Mouse (Mus musculus) kidney, adult 2 months (tissue): ENCODE measurements around the gene Utp11. TPM values are rescaled to one million over a fixed set of nuclear protein-coding genes. Genes with fewer than 3 reads are reported as not detected.

Source experiments
- DNase-seq: peaks from one replicate; pipeline ENCODE4 v3.0.0; 2021
- H3K27ac ChIP-seq: fragments of 200-500 bp; 2 replicates; pipeline ENCODE4 v1.5.1; 2012; ENCODE audit warnings: low read depth, low read length, control low read depth, inconsistent platforms; ENCODE audit not compliant: insufficient read depth
- H3K27me3 ChIP-seq: fragments of 200-500 bp; replicated peaks from 2 replicates; pipeline ENCODE4 v1.6.1; 2012; ENCODE audit warnings: mild to moderate bottlenecking, moderate library complexity, low read length, inconsistent platforms; ENCODE audit not compliant: control insufficient read depth, insufficient read depth
- H3K36me3 ChIP-seq: fragments of 200-500 bp; 2 replicates; pipeline ENCODE4 v1.6.1; 2012; ENCODE audit warnings: mild to moderate bottlenecking, moderate library complexity, low read length, inconsistent platforms; ENCODE audit not compliant: control insufficient read depth, insufficient read depth
- H3K4me1 ChIP-seq: fragments of 200-500 bp; 2 replicates; pipeline ENCODE4 v1.6.1; 2011; ENCODE audit warnings: low read length; ENCODE audit not compliant: control insufficient read depth, insufficient read depth
- H3K4me3 ChIP-seq: fragments of 200-500 bp; 2 replicates; pipeline ENCODE4 v1.5.1; 2011; ENCODE audit warnings: mild to moderate bottlenecking, low read depth, low read length, control low read depth; ENCODE audit not compliant: insufficient read depth
- CTCF ChIP-seq: fragments of 200-500 bp; conservative IDR thresholded peaks from 2 replicates; pipeline ENCODE4 v1.5.1; 2011; ENCODE audit warnings: low read depth, mild to moderate bottlenecking, control low read depth, low read length, moderate library complexity, mixed read lengths; ENCODE audit not compliant: insufficient read depth, insufficient read length
- POLR2A ChIP-seq: fragments of 200-500 bp; IDR thresholded peaks from one replicate; pipeline ENCODE4 v1.6.1; 2011; ENCODE audit warnings: low read depth, low read length, control low read depth
- WGBS: fragments of 180-500 bp; shearing (Covaris S2); methylation state at CpG from one replicate; pipeline ENCODE4 v1.1.7; 2018; 5-methylcytosine and 5-hydroxymethylcytosine counted together
- polyA plus RNA-seq: library from polyadenylated mRNA; depleted of rRNA; stranded (reverse); fragments of >200 nt; gene quantifications from 2 replicates; pipeline ENCODE4 v1.2.3, GENCODE M21; 2012

Utp11 gene
- polyA plus RNA-seq, 1 experiment = 7.9 TPM

DNA sequence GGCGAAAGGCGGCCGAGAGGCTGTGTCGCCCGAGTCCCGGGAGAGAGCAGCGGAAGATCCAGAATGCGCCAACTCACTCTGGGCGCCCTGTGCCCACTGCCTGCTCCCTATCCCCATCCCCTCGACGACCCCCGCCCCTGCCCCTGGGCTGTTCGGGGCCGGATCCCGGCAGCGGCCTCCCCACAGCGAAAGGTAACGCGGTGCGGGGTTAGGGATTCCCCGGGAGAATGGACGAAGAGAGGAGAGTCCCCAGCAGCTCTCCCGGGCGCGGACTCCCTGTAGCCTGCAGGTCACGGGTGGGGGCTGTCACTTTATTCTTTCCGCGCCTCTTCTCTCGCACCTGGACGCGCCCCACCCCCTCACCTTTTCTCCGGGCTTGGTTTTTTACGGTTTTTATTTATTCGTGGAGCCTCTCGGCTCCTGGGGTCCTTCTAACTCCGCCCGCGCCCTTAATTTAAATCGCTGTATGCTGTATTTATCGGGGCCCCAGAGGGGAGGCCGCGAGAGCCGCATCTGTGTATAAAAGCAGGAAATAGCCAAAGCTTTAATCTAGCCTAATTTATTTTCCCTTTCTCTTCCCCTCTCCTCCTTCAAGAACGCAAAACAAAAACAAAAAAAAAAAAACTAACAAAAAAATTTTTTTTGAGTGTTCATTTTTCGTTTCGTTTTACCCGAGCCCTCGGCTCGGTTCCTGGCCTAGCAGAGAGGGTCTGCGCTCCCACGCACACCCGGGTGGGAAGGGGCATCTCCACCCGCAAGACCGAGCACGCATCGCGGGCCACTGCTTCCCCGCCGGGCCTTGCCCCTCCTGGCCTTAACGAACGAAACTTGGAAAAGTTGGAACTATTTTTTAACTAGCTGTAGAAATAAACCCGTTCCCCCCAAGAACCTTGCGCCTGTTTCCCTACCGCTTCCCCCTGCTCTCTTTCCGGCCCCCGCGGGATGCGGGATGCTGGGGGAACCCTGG, 33.9 kb downstream of the Utp11 start:
- Histone ChIP-seq H3K4me3 (no peak overlapping the region), H3K4me1 (peaks cover 3% of the 10 kb centered on the region; the same call in 1 of the 2 replicates), H3K27ac (no peak overlapping the region), H3K36me3 (no peaks in the 10 kb centered on the region), H3K27me3 (peaks cover 19% of the 10 kb centered on the region)
- no peak for DNase-seq
- 7% methylated on average over 68 of the region's 68 CpGs for WGBS
- no peak for TF ChIP-seq POLR2A
- no peak for TF ChIP-seq CTCF

DNA sequence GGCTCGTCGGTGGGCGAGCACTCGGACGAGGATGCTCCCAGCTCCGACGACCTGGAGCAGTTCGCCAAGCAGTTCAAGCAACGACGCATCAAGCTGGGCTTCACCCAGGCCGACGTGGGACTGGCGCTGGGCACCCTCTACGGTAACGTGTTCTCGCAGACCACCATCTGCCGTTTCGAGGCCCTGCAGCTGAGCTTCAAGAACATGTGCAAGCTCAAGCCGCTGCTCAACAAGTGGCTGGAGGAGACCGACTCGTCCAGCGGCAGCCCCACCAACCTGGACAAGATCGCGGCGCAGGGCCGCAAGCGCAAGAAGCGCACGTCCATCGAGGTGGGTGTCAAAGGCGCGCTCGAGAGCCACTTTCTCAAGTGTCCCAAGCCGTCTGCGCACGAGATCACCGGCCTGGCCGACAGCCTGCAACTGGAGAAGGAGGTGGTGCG, 35.0 kb downstream of the Utp11 start:
- Histone ChIP-seq H3K27ac (no peak overlapping the region), H3K4me1 (peaks cover 3% of the 10 kb centered on the region; the same call in 1 of the 2 replicates), H3K4me3 (peak overlapping the region; percentile 6; the same call in 1 of the 2 replicates), H3K36me3 (no peaks in the 10 kb centered on the region), H3K27me3 (peaks cover 19% of the 10 kb centered on the region)
- 3% methylated on average over 39 of the region's 39 CpGs for WGBS
- no peak for TF ChIP-seq POLR2A
- TF ChIP-seq CTCF = no peak
- no peak for DNase-seq

DNA sequence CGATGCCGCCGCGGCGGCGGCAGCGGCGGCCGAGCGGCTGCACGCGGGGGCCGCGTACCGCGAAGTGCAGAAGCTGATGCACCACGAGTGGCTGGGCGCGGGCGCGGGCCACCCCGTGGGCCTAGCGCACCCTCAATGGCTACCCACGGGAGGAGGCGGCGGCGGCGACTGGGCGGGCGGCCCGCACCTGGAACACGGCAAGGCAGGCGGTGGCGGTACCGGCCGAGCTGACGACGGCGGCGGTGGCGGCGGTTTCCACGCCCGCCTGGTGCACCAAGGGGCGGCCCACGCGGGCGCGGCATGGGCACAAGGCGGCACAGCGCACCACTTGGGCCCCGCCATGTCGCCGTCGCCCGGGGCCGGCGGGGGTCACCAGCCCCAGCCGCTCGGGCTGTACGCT, 35.6 kb downstream of the Utp11 start:
- Histone ChIP-seq H3K4me1 (peaks cover 3% of the 10 kb centered on the region; the same call in 1 of the 2 replicates), H3K4me3 (peak overlapping the region; percentile 43), H3K36me3 (no peaks in the 10 kb centered on the region), H3K27ac (no peak overlapping the region), H3K27me3 (peaks cover 19% of the 10 kb centered on the region)
- DNase-seq = no peak
- no peak for TF ChIP-seq CTCF
- no peak for TF ChIP-seq POLR2A
- WGBS = under 1% methylated on average over 54 of the region's 61 CpGs

DNA sequence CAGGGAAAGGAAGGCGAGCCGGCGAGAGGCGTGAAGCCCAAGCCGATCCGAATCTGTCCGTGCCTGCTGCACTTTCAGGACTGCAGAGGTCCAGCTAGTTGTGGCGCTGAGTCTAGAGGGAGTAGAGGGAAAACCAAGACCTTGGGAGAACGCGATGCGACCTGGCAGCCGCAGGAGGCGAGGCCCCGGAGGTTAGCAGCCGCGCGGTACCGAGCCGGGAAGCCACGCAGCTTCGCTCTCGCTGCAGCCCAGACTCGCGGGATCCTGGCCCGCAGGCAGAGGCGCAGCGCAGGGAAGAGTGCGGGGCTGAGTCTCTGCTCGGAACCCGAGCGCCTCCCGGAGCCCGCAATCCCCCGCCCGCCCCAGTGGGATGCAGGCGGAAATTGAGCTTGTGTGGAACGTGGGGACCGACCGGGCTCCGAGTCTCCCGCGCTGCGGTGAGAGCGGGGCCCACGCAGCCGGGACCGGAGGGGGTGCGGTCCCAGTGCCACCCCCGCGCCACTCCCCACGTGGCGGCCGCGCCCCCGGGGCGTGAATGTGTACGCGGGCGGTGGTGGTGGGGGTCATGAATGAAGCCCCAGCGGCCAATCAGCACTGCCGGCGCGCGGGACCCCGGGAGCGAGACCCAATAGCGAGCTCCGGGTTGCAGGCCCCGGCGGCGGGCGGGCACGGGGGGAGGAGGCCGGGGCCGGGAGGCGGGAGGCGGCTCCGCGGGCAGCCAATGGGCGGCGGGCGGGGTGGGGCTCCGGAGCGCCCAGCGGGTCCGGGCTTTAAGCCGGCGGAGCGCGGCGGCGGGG, 36.3 kb downstream of the Utp11 start:
- no peak overlapping the region for H3K27ac ChIP-seq
- peak overlapping the region; percentile 60 for H3K4me3 ChIP-seq
- peak; percentile 80 for DNase-seq
- WGBS = 3% methylated on average over 88 of the region's 92 CpGs
- H3K27me3 ChIP-seq = peaks cover 19% of the 10 kb centered on the region
- H3K4me1 ChIP-seq = peaks cover 3% of the 10 kb centered on the region; the same call in 1 of the 2 replicates
- H3K36me3 ChIP-seq = no peaks in the 10 kb centered on the region
- TF ChIP-seq POLR2A = no peak
- TF ChIP-seq CTCF = no peak

DNA sequence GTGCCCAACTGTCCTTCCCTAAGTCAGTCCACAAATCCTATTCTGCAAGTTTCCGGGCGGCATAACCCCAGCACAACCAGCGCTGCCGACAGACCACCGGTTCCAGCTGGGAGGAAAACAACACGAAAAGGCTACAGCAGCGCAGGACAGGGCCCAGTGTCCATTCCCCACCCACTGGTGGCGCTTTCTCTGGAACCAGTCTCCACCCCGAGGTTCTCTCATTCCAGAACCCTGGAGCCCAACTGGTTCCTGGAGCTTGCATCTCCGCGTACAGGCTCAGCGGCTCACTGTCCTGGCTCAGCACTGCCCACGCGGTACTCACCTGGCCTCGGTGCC, 36.9 kb downstream of the Utp11 start, which contains the start of gene Pou3f1:
Gene Pou3f1 (plus strand): TSS at position 290 of the 336 bp plus-strand sequence.
- peaks cover 19% of the 10 kb centered on the region for H3K27me3 ChIP-seq
- peaks cover 3% of the 10 kb centered on the region; the same call in 1 of the 2 replicates for H3K4me1 ChIP-seq
- peak within 1 kb of the TSS; percentile 60 for H3K4me3 ChIP-seq
- no peak within 1 kb of the TSS for H3K27ac ChIP-seq
- 4% methylated on average over 15 of the region's 15 CpGs for WGBS
- TF ChIP-seq CTCF (no peak), POLR2A (no peak)
- no peaks in the 10 kb centered on the region for H3K36me3 ChIP-seq
- peak; percentile 14 for DNase-seq

DNA sequence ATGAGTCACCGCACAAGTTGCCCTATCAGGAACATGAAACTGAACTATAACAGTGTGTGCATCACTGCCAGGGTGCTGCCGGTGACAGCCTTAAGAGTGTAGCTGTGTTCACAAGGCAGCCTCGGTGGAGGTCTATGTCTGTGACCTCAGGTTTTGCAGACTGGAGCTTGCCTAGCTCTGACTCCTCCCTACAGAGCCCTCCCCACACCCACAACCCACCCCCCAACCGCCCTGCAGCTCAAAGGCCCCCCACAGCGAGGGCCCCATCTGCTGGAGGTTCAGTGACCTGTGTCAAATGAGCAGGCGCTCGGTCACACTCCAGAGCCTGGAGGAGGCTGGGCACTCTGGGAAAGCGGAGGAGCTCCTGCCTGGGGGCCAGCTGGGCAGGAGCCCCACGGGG, 40.5 kb downstream of the Utp11 start:
- TF ChIP-seq CTCF (no peak), POLR2A (no peak)
- Histone ChIP-seq H3K27ac (no peak overlapping the region), H3K36me3 (no peaks in the 10 kb centered on the region), H3K27me3 (peaks cover 5% of the 10 kb centered on the region), H3K4me3 (no peak overlapping the region), H3K4me1 (peaks cover 3% of the 10 kb centered on the region; the same call in 1 of the 2 replicates)
- DNase-seq = peak; percentile 60
- WGBS = 12% methylated on average over 9 of the region's 9 CpGs

DNA sequence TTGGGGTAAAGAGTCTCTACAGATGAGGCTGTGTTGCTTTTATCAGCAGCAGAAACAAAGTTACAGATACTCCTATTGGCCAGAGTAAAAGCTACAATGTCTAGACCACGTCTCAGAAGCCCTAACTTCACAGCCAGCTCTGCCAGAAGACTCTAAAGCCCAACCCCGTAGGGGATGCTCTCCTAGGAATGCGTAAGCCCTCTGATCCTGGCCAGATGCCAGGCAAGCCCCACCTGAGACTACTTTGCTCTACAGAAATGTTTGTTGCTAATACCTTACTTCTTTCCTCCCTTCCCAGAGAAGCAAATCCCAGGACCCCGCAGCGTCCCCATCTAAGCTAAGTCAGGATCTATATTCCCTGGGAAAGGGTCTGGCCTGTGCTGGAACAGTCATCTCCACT, 45.5 kb downstream of the Utp11 start:
- Histone ChIP-seq H3K27me3 (no peaks in the 10 kb centered on the region), H3K4me3 (no peak overlapping the region), H3K27ac (no peak overlapping the region), H3K36me3 (no peaks in the 10 kb centered on the region), H3K4me1 (no peaks in the 10 kb centered on the region)
- no peak for DNase-seq
- no peak for TF ChIP-seq CTCF
- TF ChIP-seq POLR2A = no peak
- 53% methylated on average over 5 of the region's 5 CpGs for WGBS
